Mouse (Mus musculus) ES-E14 (cell line): ENCODE measurements around the gene Sestd1.

Experiments used
- CHD2 ChIP-seq: IDR thresholded peaks from 2 replicates; pipeline ENCODE4 v1.6.1; 2014; ENCODE audit warnings: mild to moderate bottlenecking, low read depth, low read length, inconsistent platforms
- HCFC1 ChIP-seq: IDR thresholded peaks from 2 replicates; pipeline ENCODE4 v1.6.1; 2012; ENCODE audit warnings: low read length, inconsistent platforms, borderline replicate concordance; ENCODE audit not compliant: insufficient read depth
- MAFK ChIP-seq: IDR thresholded peaks from 2 replicates; pipeline ENCODE4 v1.6.1; 2014; ENCODE audit warnings: mild to moderate bottlenecking, low read depth, low read length, inconsistent platforms; ENCODE audit not compliant: insufficient read depth
- ZC3H11A ChIP-seq: IDR thresholded peaks from 2 replicates; pipeline ENCODE4 v1.6.1; 2012; ENCODE audit warnings: low read depth, mild to moderate bottlenecking, inconsistent platforms, low read length, borderline replicate concordance
- ZNF384 ChIP-seq: IDR thresholded peaks from 2 replicates; pipeline ENCODE4 v1.6.1; 2012; ENCODE audit warnings: low read depth, low read length, inconsistent platforms

DNA sequence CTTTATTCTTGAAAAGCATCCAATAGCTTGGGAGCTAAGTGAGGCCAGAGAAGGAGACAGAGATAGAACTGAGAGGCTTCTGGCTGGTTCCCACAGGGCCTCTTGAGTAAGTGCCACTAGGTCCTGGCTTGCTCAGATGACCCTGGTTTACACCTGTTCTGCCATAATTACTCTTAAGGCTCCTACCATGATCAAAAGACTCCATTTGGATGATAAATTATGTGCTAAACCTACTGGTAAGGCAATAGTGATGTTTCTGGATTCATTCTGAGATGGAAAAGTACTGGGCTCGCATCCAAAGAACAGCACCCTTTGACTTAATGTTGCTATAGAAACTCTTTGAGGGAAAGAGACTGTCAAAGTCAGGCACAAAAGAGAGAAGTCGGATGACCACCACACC lies 106.1 kb downstream of the Sestd1 start:
- TF ChIP-seq MAFK (no peak), ZNF384 (no peak), HCFC1 (no peak), ZC3H11A (no peak), CHD2 (no peak)
